Mouse (Mus musculus) cortical plate, adult 2 months (tissue): ENCODE results near the gene Il6st.

Experiments
- CTCF ChIP-seq: fragments of 200-500 bp; IDR thresholded peaks from 2 replicates; pipeline ENCODE4 v1.5.1; 2011; ENCODE audit warnings: mild to moderate bottlenecking, control low read depth, low read length; ENCODE audit not compliant: insufficient read depth; ENCODE audit errors: extremely low read depth
- POLR2A ChIP-seq: fragments of 200-500 bp; IDR thresholded peaks from 2 replicates; pipeline ENCODE4 v1.6.1; 2011; ENCODE audit warnings: mild to moderate bottlenecking, low read length, control low read depth; ENCODE audit not compliant: insufficient read depth; ENCODE audit errors: extremely low read depth

GRCm38 (mm10) chr13:112491636-112492284 is 27.9 kb downstream of the Il6st start:
- TF ChIP-seq POLR2A (no peak), CTCF (no peak)
